Mouse (Mus musculus) CD4-positive naive resting alpha-beta T cell, adult 57 days (primary cell): ENCODE results near the gene Gm6882. TPM values are rescaled to one million over a fixed set of nuclear protein-coding genes. Genes with fewer than 3 reads are reported as not detected.

ENCODE experiments used
- total RNA-seq: library from RNA; stranded (reverse); gene quantifications from one replicate; pipeline ENCODE4 v1.2.4, GENCODE M21; 2023

Gene Gm6882
- not detected for total RNA-seq

GRCm38 (mm10) chr7:21432645-21433044 lies at the start of gene Gm6882:
Gm6882 (minus strand) TSS chr7:21432745.

Other genes starting within 250 kb of the Gm6882 start
- not detected for gene Gm5157, start 242.3 kb downstream of the Gm6882 start, total RNA-seq
- not detected for gene Vmn1r124, start 172.1 kb downstream of the Gm6882 start, total RNA-seq
- not detected for gene Vmn1r125, start 160.6 kb downstream of the Gm6882 start, total RNA-seq
- gene Vmn1r126, start 131.3 kb downstream of the Gm6882 start, total RNA-seq = not detected
- gene Vmn1r127, start 112.9 kb downstream of the Gm6882 start, total RNA-seq = not detected
- gene Vmn1r128, start 83.4 kb downstream of the Gm6882 start, total RNA-seq = not detected
- not detected for gene Vmn1r129, start 71.5 kb downstream of the Gm6882 start, total RNA-seq
- gene Vmn1r130, start 79.0 kb upstream of the Gm6882 start, total RNA-seq = not detected
- gene Vmn1r131, start 113.3 kb upstream of the Gm6882 start, total RNA-seq = not detected
- not detected for gene Vmn1r132, start 181.3 kb upstream of the Gm6882 start, total RNA-seq